Mouse (Mus musculus): ENCODE results near the gene Jam2. TPM values are rescaled to one million over a fixed set of nuclear protein-coding genes. Genes with fewer than 3 reads are reported as not detected.
A peak's percentile ranks its signal among the peaks of the same experiment; 100 is the strongest.

The Jam2 gene
- total RNA-seq, 2 experiments from 2014 or later, result not detected

- no peak for ATAC-seq (replicated peaks; ENCODE audit: low FRiP score, poor library complexity, severe bottlenecking)
Measured at GRCm38 (mm10) chr16:84778861-84779630, 5.1 kb downstream of the Jam2 start.

DNA sequence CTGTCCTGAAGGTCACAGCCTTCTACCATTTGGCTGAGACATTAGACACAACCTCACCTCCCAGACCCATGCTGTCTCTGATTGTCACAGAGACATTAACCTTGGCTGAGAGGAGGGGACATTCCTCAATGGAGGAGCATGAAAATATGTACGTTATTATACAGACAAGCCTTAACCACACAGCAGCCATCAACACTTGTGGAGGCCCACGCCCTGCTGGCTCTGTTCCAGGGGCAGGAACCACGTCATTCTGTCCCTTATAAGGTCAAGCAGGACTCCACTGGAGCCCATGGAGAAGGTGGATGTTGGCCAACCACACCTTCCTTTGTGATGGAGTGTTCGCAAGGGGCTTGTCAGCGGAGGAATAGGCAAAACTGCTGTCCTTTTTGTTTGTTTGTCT lies 5.8 kb downstream of the Jam2 start:
- no peak for ATAC-seq (replicated peaks; ENCODE audit: low FRiP score, poor library complexity, severe bottlenecking)

DNA sequence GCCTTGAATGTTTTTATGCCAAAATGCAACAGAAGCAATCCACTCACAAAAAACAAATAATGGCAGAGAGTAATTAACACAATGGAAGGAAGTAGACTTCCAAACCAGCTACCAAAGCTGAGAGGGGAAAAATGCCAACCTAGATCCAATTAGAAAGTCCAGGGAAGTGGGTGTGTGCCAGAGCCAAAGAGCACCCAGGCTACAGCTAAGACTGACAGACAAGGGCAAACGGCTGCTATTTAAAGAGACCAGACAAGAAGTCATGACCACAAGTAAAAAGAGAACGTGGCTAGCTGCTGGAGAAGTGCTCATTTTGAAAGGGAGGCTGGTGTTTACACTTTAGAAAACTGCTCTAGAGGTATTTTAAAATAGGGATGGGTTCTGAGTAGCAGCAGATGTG lies 9.4 kb downstream of the Jam2 start:
- no peak for ATAC-seq (replicated peaks; ENCODE audit: low FRiP score, poor library complexity, severe bottlenecking)

GRCm38 (mm10) chr16:84784966-84785365 lies 11.0 kb downstream of the Jam2 start:
- no peak for ATAC-seq (replicated peaks; ENCODE audit: low FRiP score, poor library complexity, severe bottlenecking)

DNA sequence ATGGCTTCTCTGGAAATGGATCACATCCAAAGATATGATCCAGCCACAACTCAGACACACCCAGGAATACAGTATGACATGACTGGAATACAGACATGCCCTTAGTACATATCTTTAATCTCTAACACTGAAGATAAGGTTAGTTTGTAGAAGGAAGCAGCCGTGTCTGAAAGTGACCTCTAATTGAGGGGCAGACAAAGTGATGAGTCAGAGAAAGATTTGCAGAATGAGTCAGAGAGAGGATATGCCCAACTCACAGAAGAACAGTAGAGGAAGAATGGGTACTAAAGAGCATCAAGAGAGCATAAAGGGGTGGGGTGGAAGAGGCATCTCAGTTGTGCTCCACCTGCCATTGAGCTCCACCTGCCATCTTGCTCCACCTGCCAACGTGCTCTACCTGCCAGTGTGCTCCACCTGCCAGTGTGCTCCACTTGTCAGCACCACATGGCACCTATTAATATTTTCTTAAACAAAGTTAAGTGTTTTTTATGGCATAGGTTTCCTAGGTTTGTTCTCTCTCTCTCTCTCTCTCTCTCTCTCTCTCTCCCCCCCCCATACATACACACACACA lies 16.8 kb downstream of the Jam2 start:
- ATAC-seq (replicated peaks; ENCODE audit: low FRiP score, poor library complexity, severe bottlenecking), result no peak

DNA sequence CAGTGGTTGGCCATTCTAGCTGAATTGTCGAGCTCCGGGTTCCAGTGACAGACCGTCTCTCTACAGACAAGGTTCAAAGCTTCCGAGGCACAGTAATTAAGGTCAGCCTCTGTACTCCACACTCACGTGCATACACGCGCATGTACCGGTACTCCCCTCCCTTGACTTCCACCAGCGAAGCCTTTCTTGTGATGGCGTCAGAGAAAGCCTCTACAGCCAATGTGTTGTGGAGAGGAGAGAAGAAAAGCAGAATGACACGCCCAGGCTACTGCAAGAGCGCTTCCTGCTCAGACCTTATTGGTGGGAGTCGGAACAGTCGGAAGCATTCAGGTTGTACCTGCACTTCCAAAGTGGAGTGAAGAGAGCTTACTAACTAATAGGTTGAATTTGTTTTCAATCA lies 19.5 kb downstream of the Jam2 start:
- ATAC-seq (replicated peaks; ENCODE audit: low FRiP score, poor library complexity, severe bottlenecking), result no peak

- ATAC-seq (replicated peaks; ENCODE audit: low FRiP score, poor library complexity, severe bottlenecking), result no peak
Measured at GRCm38 (mm10) chr16:84795337-84795736, 21.4 kb downstream of the Jam2 start.

- no peak for ATAC-seq (replicated peaks; ENCODE audit: low FRiP score, poor library complexity, severe bottlenecking)
Measured at GRCm38 (mm10) chr16:84796678-84797077, 22.8 kb downstream of the Jam2 start.

DNA sequence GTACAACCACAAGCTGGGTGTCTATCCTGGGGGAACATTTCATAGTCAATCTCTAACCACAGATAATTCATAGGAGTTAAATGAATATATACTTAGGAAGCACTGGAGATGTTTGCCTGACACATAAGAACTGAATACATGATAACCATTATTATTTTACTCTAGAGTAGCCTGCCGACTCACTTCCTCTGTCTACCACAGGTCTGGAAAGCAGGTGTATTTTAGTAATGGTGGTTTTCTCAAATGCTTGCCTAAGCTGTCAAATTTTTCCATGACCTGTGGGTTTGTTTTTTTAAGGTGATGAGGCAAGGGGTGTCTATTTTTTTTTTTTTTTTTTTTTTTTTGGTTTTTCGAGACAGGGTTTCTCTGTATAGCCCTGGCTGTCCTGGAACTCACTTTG lies 26.1 kb downstream of the Jam2 start:
- ATAC-seq (replicated peaks; ENCODE audit: low FRiP score, poor library complexity, severe bottlenecking), result no peak

GRCm38 (mm10) chr16:84802217-84802616 lies 28.3 kb downstream of the Jam2 start:
- no peak for ATAC-seq (replicated peaks; ENCODE audit: low FRiP score, poor library complexity, severe bottlenecking)

GRCm38 (mm10) chr16:84804866-84805265 lies 30.9 kb downstream of the Jam2 start:
- no peak for ATAC-seq (replicated peaks; ENCODE audit: low FRiP score, poor library complexity, severe bottlenecking)

- ATAC-seq (replicated peaks; ENCODE audit: low FRiP score, poor library complexity, severe bottlenecking), result no peak
Measured at GRCm38 (mm10) chr16:84806175-84806574, 32.3 kb downstream of the Jam2 start.

GRCm38 (mm10) chr16:84807874-84808273 lies 34.0 kb downstream of the Jam2 start:
- no peak for ATAC-seq (replicated peaks; ENCODE audit: low FRiP score, poor library complexity, severe bottlenecking)

GRCm38 (mm10) chr16:84810254-84810653 lies 36.3 kb downstream of the Jam2 start:
- no peak for ATAC-seq (replicated peaks; ENCODE audit: low FRiP score, poor library complexity, severe bottlenecking)

DNA sequence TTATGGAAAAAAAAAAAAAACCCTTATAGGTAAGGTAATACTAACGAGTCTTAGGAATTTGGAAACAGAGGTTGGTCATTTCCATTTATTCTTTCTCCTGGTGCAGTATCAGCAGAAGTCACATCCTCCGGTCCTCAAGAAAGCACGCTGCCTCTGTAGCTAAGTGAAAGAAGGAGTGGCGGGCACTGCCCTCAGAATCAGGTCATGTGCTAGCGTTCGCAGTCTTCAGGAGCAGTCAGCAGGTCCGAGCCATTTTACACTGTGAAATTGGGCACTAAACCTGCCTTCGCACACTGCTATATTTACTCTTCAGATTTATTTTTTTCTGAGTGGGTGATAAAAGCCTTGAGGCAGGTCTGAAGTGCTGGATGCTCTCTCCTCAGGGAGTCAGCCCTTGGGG lies 39.9 kb downstream of the Jam2 start:
- ATAC-seq (replicated peaks; ENCODE audit: low FRiP score, poor library complexity, severe bottlenecking), result no peak

DNA sequence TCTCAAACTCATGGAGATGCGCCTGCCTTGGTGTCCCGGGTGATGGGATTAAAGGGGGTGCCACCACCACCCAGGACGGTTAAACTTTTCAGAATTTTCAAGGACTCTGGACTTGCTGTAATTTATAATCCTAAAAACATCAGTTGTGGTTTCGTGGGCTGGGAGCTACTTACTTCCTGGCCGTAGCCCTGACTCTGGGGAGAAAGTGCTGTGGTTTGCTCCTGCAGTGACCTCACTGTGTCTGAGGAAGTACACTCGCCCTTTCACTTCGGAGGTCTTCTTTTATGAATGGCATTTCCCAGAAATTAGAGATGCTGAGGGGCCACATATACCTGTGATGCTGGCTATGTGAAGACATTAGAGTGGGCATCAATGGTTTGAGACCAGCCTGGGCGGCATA lies 40.6 kb downstream of the Jam2 start:
- ATAC-seq (replicated peaks; ENCODE audit: low FRiP score, poor library complexity, severe bottlenecking), result no peak

DNA sequence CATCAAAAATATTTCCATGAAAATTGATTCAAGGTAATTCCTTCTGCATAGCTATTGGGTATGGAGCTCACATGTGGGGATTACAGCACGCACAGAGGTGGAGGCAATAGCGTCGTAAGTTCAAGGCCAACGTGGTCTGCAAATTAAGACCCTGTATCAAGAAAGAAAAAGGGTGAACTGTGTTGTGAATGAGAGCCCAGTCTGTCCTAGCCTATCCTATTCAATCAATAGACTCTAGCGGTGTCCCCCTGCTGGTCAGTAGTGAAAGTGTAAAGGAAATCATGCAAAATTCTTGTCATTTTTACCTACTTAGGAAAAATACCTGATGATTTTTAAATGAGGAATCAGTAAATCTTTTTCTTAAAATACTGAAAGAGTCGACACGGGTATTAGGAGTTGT lies 43.5 kb downstream of the Jam2 start:
- no peak for ATAC-seq (replicated peaks; ENCODE audit: low FRiP score, poor library complexity, severe bottlenecking)

DNA sequence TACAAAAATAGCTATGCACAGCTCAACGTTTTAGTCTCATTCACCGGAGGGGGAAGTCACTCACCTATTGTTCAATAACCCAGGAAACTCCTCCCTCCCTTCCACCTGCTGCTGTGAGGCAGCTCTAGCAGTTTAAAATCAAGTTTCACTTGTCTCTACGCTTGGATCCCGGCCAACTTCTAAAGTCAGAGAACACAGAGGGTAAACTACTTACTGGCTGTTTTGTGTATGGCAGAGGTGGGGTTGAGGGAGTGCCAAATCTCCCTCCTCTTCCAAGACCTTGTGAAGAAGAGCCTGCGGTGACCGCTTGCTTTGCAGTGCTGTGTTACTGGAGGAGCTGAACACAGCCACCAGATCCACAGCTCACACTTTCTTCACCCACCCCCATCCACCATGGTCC lies 51.1 kb downstream of the Jam2 start:
- no peak for ATAC-seq (replicated peaks; ENCODE audit: low FRiP score, poor library complexity, severe bottlenecking)

DNA sequence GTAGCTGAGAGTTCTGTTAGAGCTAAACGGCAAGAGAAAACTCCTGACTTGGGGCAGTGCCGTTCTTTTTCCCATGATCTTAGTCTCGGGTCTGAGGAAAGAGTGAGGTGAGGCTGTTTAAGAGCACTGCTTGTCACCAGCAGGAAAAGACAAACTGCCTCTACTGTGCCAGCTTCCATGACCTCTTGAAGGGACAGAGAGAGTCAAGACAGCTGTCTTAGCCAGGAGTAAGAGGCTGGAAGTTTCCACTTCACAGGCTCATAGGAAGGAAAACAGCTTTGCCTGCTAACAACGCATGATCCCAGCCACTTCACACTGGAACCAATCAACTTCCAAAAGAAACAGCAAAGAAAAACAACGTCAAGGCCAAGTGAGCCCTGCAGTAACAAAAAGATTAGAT lies 57.8 kb downstream of the Jam2 start:
- ATAC-seq (replicated peaks; ENCODE audit: low FRiP score, poor library complexity, severe bottlenecking), result no peak

- ATAC-seq (replicated peaks; ENCODE audit: low FRiP score, poor library complexity, severe bottlenecking), result no peak
Measured at GRCm38 (mm10) chr16:84832736-84833135, 58.8 kb downstream of the Jam2 start.

GRCm38 (mm10) chr16:84834344-84834743 lies 60.4 kb downstream of the Jam2 start:
- peak; percentile 47 for ATAC-seq (replicated peaks; ENCODE audit: low FRiP score, poor library complexity, severe bottlenecking)
